Mouse (Mus musculus): ENCODE results near the gene Nudt17. TPM values are rescaled to one million over a fixed set of nuclear protein-coding genes. Genes with fewer than 3 reads are reported as not detected.
A peak's percentile ranks its signal among the peaks of the same experiment; 100 is the strongest.
"Not testable (repeated sequence)": the region's sequence is repeated elsewhere in the genome, so short reads cannot be mapped to it uniquely, and the experiment has no call there.

Gene Nudt17
- 3.9 TPM for polyA plus RNA-seq (2021)

GRCm38 (mm10) chr3:96707903-96708683 is at the start of gene Nudt17:
TSS of gene Nudt17 (minus strand) at chr3:96708562.
- DNase-seq (ENCODE audit: low read depth, low spot score): no peak

GRCm38 (mm10) chr3:96757691-96758090 is 49.3 kb upstream of the Nudt17 start:
- in situ Hi-C loops (cut with MboI; ENCODE audit: low pct_unique_long_range_greater_than_20kb): no loop called here
- no peaks in the 10 kb centered on the region for H3K27me3 ChIP-seq
- no peak for ATAC-seq
- POLR2A ChIA-PET: interaction anchor here (0.5 kb wide), 1 partner anchor 1240 kb away, joined by 3 read pairs; no protein-coding TSS in a partner anchor
- CTCF ChIA-PET: interaction anchor here (1.4 to 6.3 kb wide), 3 partner anchors 7 to 11 kb away, joined by 5 to 34 read pairs (median 6); no protein-coding TSS in a partner anchor
- no peak for DNase-seq (ENCODE audit: low read depth, low spot score)
- no peak for TF ChIP-seq CTCF (IDR thresholded peaks at IDR 0.05)

More at GRCm38 (mm10) chr3:96707903-96708683, at the start of gene Nudt17:
- ChIA-PET POLR2A (interaction anchor here (0.8 to 1.8 kb wide), 2 partner anchors 11 to 19 kb away, joined by 3 to 8 read pairs; no protein-coding TSS in a partner anchor), CTCF (interaction anchor here (0.6 to 4.3 kb wide), 14 partner anchors 8 to 166 kb away, joined by 3 to 43 read pairs (median 4); partner anchors contain the start of genes Gm16253 and Pias3)
- no peak for TF ChIP-seq CTCF (IDR thresholded peaks at IDR 0.05)
- in situ Hi-C loops (cut with MboI; ENCODE audit: low pct_unique_long_range_greater_than_20kb): loop anchor here (5.0 kb wide), 1 partner anchor 166 kb away; no protein-coding TSS in a partner anchor
- ATAC-seq: peak; percentile 82
- H3K27me3 ChIP-seq: no peaks in the 10 kb centered on the region

GRCm38 (mm10) chr3:96755935-96756334 is 47.6 kb upstream of the Nudt17 start:
- CTCF ChIA-PET: interaction anchor here (1.3 to 6.3 kb wide), 2 partner anchors 8 to 18 kb away, joined by 4 to 34 read pairs; no protein-coding TSS in a partner anchor
- no peaks in the 10 kb centered on the region for H3K27me3 ChIP-seq
- POLR2A ChIA-PET: interaction anchor here (0.9 kb wide), 1 partner anchor 13 kb away, joined by 3 read pairs; no protein-coding TSS in a partner anchor
- ATAC-seq (no peak), DNase-seq (ENCODE audit: low read depth, low spot score) (no peak)
- in situ Hi-C loops (cut with MboI; ENCODE audit: low pct_unique_long_range_greater_than_20kb): no loop called here
- TF ChIP-seq CTCF (IDR thresholded peaks at IDR 0.05): no peak

- ATAC-seq (no peak), DNase-seq (ENCODE audit: low read depth, low spot score) (no peak)
- ChIA-PET CTCF (interaction anchor here (0.8 to 1.8 kb wide), 5 partner anchors 9 to 26 kb away, joined by 3 to 8 read pairs (median 5); no protein-coding TSS in a partner anchor), POLR2A (no interaction called here)
- in situ Hi-C loops (cut with MboI; ENCODE audit: low pct_unique_long_range_greater_than_20kb): no loop called here
- TF ChIP-seq CTCF (IDR thresholded peaks at IDR 0.05): no peak
- H3K27me3 ChIP-seq: no peaks in the 10 kb centered on the region
Observed at GRCm38 (mm10) chr3:96746829-96747228, 38.5 kb upstream of the Nudt17 start.

- no peak for DNase-seq (ENCODE audit: low read depth, low spot score)
- POLR2A ChIA-PET: no interaction called here
- in situ Hi-C loops (cut with MboI; ENCODE audit: low pct_unique_long_range_greater_than_20kb): no loop called here
- CTCF ChIA-PET: no interaction called here
- ATAC-seq: no peak
- no peak for TF ChIP-seq CTCF (IDR thresholded peaks at IDR 0.05)
- H3K27me3 ChIP-seq: no peaks in the 10 kb centered on the region
Observed at GRCm38 (mm10) chr3:96744348-96744747, 36.0 kb upstream of the Nudt17 start.

DNA sequence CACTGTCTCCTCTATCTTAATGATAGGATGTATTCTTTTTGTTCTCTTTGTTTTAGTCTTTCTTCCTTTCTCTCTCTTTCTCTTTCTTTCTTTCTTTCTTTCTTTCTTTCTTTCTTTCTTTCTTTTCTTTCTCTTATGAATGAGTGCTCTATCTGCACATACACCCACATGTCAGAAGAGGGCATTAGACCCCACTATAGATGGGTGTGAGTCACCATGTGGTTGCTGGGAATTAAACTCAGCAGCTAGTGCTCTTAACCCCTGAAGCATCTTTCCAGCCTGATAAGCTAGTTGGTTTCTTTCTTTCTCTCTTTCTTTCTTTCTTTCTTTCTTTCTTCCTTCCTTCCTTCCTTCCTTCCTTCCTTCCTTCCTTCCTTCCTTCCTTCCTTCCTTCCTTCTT is 31.9 kb upstream of the Nudt17 start:
- H3K27me3 ChIP-seq; in situ Hi-C loops (cut with MboI; ENCODE audit: low pct_unique_long_range_greater_than_20kb); ATAC-seq; POLR2A ChIA-PET; DNase-seq (ENCODE audit: low read depth, low spot score): not testable (repeated sequence)
- CTCF ChIA-PET: interaction anchor here (0.6 to 1.8 kb wide), 7 partner anchors 10 to 116 kb away, joined by 3 to 6 read pairs (median 3); no protein-coding TSS in a partner anchor
- peak; percentile 61 for TF ChIP-seq CTCF (IDR thresholded peaks at IDR 0.05)

DNA sequence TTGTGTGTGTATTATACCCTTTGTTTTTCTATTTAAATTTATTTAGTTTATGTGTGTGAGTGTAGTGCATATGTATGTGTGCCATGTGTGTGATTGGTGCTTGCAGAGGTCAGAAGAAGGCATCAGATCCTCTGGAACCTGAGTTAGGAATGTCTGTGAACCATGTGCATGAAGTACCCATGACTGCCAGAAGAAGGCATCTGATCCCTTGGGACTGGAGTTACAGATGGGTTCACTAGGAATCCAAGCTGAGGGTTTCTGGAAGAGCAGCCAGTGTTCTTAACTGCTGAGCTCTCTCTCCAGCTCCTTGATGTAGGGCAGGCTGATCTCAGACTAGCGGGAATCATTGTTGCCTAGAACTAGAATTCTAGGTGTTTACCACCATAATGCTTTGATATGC is 29.6 kb upstream of the Nudt17 start:
- ChIA-PET CTCF (interaction anchor here (0.6 to 1.4 kb wide), 7 partner anchors 8 to 1223 kb away, joined by 3 to 8 read pairs (median 3); no protein-coding TSS in a partner anchor), POLR2A (no interaction called here)
- TF ChIP-seq CTCF (IDR thresholded peaks at IDR 0.05): peak; percentile 69
- ATAC-seq (peak; percentile 53), DNase-seq (ENCODE audit: low read depth, low spot score) (no peak)
- in situ Hi-C loops (cut with MboI; ENCODE audit: low pct_unique_long_range_greater_than_20kb): no loop called here
- H3K27me3 ChIP-seq: no peaks in the 10 kb centered on the region

DNA sequence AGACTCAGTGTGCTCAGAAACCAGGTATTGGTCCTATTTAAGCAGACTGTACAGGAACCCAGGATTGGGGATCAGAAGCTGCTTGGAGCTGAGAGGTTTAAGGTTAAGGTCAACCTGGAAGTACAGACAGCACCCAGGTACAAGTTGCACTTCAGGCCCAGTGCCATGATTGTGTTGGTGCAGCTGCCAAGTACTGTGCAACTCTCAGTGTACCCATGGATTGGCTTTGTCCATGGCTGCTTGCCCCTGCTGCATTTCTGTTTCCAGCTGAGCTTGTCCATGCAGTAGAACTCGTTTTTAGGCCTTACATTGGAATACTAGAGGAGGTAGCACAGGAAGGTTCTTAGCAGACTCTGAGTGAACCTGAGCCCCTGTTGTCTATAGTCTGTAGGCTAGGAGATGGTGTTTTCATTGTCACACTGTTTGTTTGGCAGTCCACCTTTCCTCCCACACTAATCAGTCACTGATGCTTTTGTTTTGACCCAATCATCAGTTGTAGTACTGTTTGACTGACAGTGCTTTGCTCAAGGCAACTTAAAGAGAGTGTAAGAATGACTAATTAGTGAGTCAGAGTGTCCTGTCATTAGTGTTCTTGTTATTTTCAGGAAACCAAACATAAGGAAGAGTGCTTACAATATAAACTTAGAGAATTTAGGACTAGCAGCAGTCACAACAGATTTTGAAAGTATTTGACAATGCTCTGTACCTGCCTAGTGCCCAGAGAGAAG is 28.8 kb upstream of the Nudt17 start:
- ATAC-seq (no peak), DNase-seq (ENCODE audit: low read depth, low spot score) (no peak)
- no peaks in the 10 kb centered on the region for H3K27me3 ChIP-seq
- no peak for TF ChIP-seq CTCF (IDR thresholded peaks at IDR 0.05)
- in situ Hi-C loops (cut with MboI; ENCODE audit: low pct_unique_long_range_greater_than_20kb): no loop called here
- ChIA-PET POLR2A (no interaction called here), CTCF (interaction anchor here (0.6 to 1.4 kb wide), 8 partner anchors 8 to 1222 kb away, joined by 3 to 8 read pairs (median 3); no protein-coding TSS in a partner anchor)

DNA sequence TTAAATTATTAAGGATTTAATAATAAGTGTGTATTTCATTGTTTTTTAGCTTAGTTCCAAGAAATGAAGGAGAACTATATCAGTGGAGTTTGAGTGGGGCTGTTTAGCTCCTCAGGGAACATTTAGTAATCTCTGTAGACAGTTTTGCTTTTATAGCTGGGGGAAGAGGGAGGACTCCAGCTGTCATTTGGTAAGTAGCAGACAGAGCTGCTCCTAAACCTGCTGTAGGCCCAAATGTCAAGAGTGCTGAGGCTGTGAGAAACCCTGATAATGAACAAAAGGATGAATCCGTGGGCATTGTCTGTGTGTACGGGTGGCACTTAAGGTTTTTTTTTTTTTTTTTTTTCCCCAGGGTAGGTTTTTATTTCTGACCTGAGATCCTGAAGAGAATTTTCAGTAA is 26.8 kb upstream of the Nudt17 start:
- H3K27me3 ChIP-seq: no peaks in the 10 kb centered on the region
- no peak for TF ChIP-seq CTCF (IDR thresholded peaks at IDR 0.05)
- ChIA-PET POLR2A (interaction anchor here (0.6 kb wide), 1 partner anchor 29 kb away, joined by 3 read pairs; no protein-coding TSS in a partner anchor), CTCF (interaction anchor here (0.7 kb wide), 1 partner anchor 14 kb away, joined by 3 read pairs; no protein-coding TSS in a partner anchor)
- no peak for ATAC-seq
- DNase-seq (ENCODE audit: low read depth, low spot score): no peak
- in situ Hi-C loops (cut with MboI; ENCODE audit: low pct_unique_long_range_greater_than_20kb): no loop called here

DNA sequence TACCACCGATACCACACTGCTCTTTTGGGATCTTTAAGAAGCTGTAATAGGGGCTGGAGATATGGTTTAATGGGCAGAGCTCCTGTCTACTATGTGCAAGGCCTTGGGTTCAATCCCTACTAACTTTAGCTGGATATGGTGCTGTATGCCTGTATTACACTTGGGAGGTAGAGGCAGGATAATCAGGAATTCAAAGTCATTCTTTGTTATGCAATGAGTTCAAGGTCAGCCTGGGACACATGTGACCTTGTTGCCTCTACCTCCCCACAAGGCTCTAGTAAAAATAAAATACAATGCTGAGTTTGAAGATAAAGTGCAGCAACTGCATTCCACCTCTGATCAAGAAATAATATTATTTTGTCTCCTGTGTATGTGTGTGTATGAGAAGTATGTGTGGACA is 25.6 kb upstream of the Nudt17 start:
- CTCF ChIA-PET: interaction anchor here (0.7 to 1.2 kb wide), 2 partner anchors 25 to 29 kb away, joined by 3 read pairs; no protein-coding TSS in a partner anchor
- in situ Hi-C loops (cut with MboI; ENCODE audit: low pct_unique_long_range_greater_than_20kb): no loop called here
- DNase-seq (ENCODE audit: low read depth, low spot score): no peak
- no peaks in the 10 kb centered on the region for H3K27me3 ChIP-seq
- no peak for ATAC-seq
- TF ChIP-seq CTCF (IDR thresholded peaks at IDR 0.05): no peak
- POLR2A ChIA-PET: no interaction called here

Data from Patski (cell line).